Mouse (Mus musculus) bone marrow macrophage, adult 2 months (primary cell): ENCODE measurements around the gene Disp3.

Source experiments
- CTCF ChIP-seq: IDR thresholded peaks from 2 replicates; pipeline ENCODE4 v1.5.1; 2012; ENCODE audit warnings: low read depth, mild to moderate bottlenecking, low read length, moderate library complexity
- POLR2A ChIP-seq: IDR thresholded peaks from 2 replicates; pipeline ENCODE4 v1.6.1; 2012; ENCODE audit warnings: mild to moderate bottlenecking, low read depth, low read length, borderline replicate concordance

DNA sequence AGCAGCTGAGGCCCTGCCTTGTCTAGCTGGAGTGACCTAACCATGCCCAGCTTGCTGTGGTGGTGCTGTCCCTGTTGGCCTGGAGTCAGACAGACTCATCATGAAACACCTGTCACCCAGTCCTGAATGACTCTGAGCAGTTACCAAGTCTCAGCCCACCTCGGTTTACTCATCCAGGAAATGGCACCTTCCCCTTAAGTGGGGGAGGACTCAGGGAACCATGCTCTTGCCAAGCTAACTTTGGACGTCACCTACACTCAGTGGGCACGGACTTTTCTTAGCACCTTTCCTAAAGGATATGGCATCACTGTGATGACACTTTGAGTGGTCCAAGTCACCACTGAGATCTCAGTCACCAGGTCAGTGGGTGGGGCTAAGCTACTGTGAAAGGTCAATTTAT, 38.2 kb upstream of the Disp3 start:
- no peak for TF ChIP-seq CTCF
- no peak for TF ChIP-seq POLR2A
